Mouse (Mus musculus) olfactory bulb, adult 2 months (tissue): ENCODE measurements around the gene Vmn1r29.
"Not testable (repeated sequence)": the region's sequence is repeated elsewhere in the genome, so short reads cannot be mapped to it uniquely, and the experiment has no call there.

ENCODE experiments used
- CTCF ChIP-seq: fragments of 200-500 bp; IDR thresholded peaks from 2 replicates; pipeline ENCODE4 v1.5.1; 2012; ENCODE audit warnings: low read depth, mild to moderate bottlenecking, low read length, moderate library complexity; ENCODE audit not compliant: insufficient read depth
- POLR2A ChIP-seq: fragments of 200-500 bp; IDR thresholded peaks from 2 replicates; pipeline ENCODE4 v1.6.1; 2012; ENCODE audit warnings: mild to moderate bottlenecking, low read depth, low read length, moderate library complexity; ENCODE audit not compliant: insufficient read depth

GRCm38 (mm10) chr6:58279661-58280060 is 21.7 kb upstream of the Vmn1r29 start:
- not testable (repeated sequence) for TF ChIP-seq CTCF, POLR2A
